ENCODE assay signal across 15 mouse cellular contexts in the genomic region with DNA sequence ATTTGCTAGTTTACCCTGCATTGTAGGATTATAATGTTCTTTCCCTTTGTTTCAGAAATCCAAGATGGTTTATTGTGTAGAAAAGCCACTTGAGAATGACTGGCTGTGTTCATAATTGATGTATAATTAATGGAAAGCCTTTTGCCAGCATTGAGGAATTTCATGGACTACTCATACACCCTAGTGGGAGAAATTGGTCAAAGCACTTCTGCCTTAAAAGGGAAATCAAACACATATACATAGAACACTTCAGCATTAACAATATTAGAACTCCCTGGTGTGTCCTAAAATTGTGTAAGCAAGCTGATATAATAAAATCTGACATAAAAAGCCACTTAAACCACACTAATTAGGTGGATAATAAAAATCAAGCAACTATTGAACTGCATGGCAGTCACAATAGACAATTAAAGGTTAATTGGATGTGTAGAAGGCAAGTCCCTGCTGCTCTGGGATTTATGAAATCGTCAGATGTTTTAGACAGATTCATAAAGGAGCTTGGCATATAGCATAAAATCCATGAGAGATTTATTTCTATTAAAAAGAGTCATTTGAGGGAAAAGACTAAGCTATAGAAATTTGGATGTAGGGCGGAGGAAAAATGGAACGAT.
DNase-seq lines count a peak whose midpoint lies in the region; ATAC-seq lines count a peak whose summit lies in the region.
"Had no signal": no experiment of that assay in that cellular context is flagged by ENCODE, and none has a peak within 500 bp of the region (broad histone marks: within the 10 kb centered on the region; RNA-seq: fewer than 3 reads in every experiment).

No protein-coding gene starts in this region.

- no peak overlapping the region for H3K4me2 ChIP-seq in forebrain, embryonic 13.5 days
- H3K4me2 ChIP-seq in forebrain, embryonic 11.5 days (ENCODE audit: low read depth, low read length, severe bottlenecking): no peak overlapping the region
- no peak overlapping the region for H3K4me2 ChIP-seq in forebrain, embryonic 14.5 days (ENCODE audit: low read length)
- H3K4me2 ChIP-seq in midbrain, embryonic 16.5 days (ENCODE audit: low read length): no peak overlapping the region
- H3K4me2 ChIP-seq in kidney, embryonic 15.5 days: no peak overlapping the region
- H3K4me2 ChIP-seq: heart, embryonic 15.5 days had no signal

- H3K9ac ChIP-seq in forebrain, embryonic 13.5 days: no peak overlapping the region
- H3K9ac ChIP-seq in forebrain, embryonic 11.5 days (ENCODE audit: low read length): no peak overlapping the region
- no peak overlapping the region for H3K9ac ChIP-seq in forebrain, embryonic 14.5 days (ENCODE audit: low read length)
- no peak overlapping the region for H3K9ac ChIP-seq in midbrain, embryonic 16.5 days (ENCODE audit: low read depth, low read length)
- no peak overlapping the region for H3K9ac ChIP-seq in kidney, embryonic 15.5 days
- H3K9ac ChIP-seq: heart, embryonic 15.5 days; liver, embryonic 14.5 days had no signal

- no peak overlapping the region for H3K4me3 ChIP-seq in forebrain, embryonic 13.5 days
- H3K4me3 ChIP-seq in forebrain, embryonic 11.5 days (ENCODE audit: low read depth, low read length): no peak overlapping the region
- no peak overlapping the region for H3K4me3 ChIP-seq in forebrain, embryonic 14.5 days (ENCODE audit: low read depth, low read length)
- no peak overlapping the region for H3K4me3 ChIP-seq in midbrain, embryonic 16.5 days (ENCODE audit: low read depth, low read length)
- no peak overlapping the region for H3K4me3 ChIP-seq in kidney, embryonic 15.5 days (replicated peaks)
- H3K4me3 ChIP-seq: heart, embryonic 15.5 days had no signal

- WGBS in forebrain, embryonic 13.5 days: 57% methylated on average over 3 of the region's 3 CpGs
- 75% methylated on average over 3 of the region's 3 CpGs for WGBS in forebrain, embryonic 11.5 days
- WGBS in forebrain, embryonic 14.5 days: 52% methylated on average over 3 of the region's 3 CpGs
- WGBS in midbrain, embryonic 16.5 days: 75% methylated on average over 3 of the region's 3 CpGs
- 86% methylated on average over 3 of the region's 3 CpGs for WGBS in kidney, embryonic 15.5 days

- no peaks in the 10 kb centered on the region for H3K4me1 ChIP-seq in forebrain, embryonic 13.5 days
- H3K4me1 ChIP-seq in forebrain, embryonic 11.5 days (replicated peaks; ENCODE audit: control insufficient read depth, insufficient read depth, low read length): no peaks in the 10 kb centered on the region
- no peaks in the 10 kb centered on the region for H3K4me1 ChIP-seq in forebrain, embryonic 14.5 days (ENCODE audit: control insufficient read depth, insufficient read depth, low read length)
- no peaks in the 10 kb centered on the region for H3K4me1 ChIP-seq in midbrain, embryonic 16.5 days (ENCODE audit: control insufficient read depth, insufficient read depth, low read length)
- no peaks in the 10 kb centered on the region for H3K4me1 ChIP-seq in kidney, embryonic 15.5 days
- H3K4me1 ChIP-seq: heart, embryonic 15.5 days had no signal

- ATAC-seq in forebrain, embryonic 13.5 days: peak; percentile 89
- no peak; the same call in 1 of the 2 replicates for ATAC-seq in forebrain, embryonic 11.5 days (replicated peaks; ENCODE audit: low FRiP score)
- peak; percentile 73 for ATAC-seq in forebrain, embryonic 14.5 days
- ATAC-seq in midbrain, embryonic 16.5 days: peak; percentile 73; the same call in 1 of the 2 replicates
- no peak for ATAC-seq in kidney, embryonic 15.5 days (replicated peaks; ENCODE audit: low FRiP score)

- H3K27me3 ChIP-seq in forebrain, embryonic 13.5 days: no peaks in the 10 kb centered on the region
- no peaks in the 10 kb centered on the region for H3K27me3 ChIP-seq in forebrain, embryonic 11.5 days (ENCODE audit: control insufficient read depth, insufficient read depth, low read length)
- no peaks in the 10 kb centered on the region for H3K27me3 ChIP-seq in forebrain, embryonic 14.5 days (replicated peaks; ENCODE audit: control insufficient read depth, insufficient read depth, low read length)
- no peaks in the 10 kb centered on the region for H3K27me3 ChIP-seq in midbrain, embryonic 16.5 days (ENCODE audit: control insufficient read depth, insufficient read depth, low read depth, low read length)
- no peaks in the 10 kb centered on the region for H3K27me3 ChIP-seq in kidney, embryonic 15.5 days
- H3K27me3 ChIP-seq: heart, embryonic 15.5 days had no signal

- DNase-seq in forebrain, embryonic 11.5 days (ENCODE audit: low spot score): no peak
- peak; percentile 0 for DNase-seq in 416B (ENCODE audit: low read depth)
- DNase-seq in forebrain, embryonic 14.5 days (ENCODE audit: low spot score): peak; percentile 72
- no peak for DNase-seq in kidney, postnatal 25 days
- no peak for DNase-seq in right cerebral cortex, postnatal 25 days
- DNase-seq: adrenal gland, postnatal 10 days; gastrocnemius, postnatal 14 days; kidney, adult 18-20 months; thymus, adult 18-20 months had no signal

- no peak overlapping the region for H3K27ac ChIP-seq in forebrain, embryonic 13.5 days
- H3K27ac ChIP-seq in forebrain, embryonic 11.5 days (ENCODE audit: low read depth, low read length): no peak overlapping the region
- H3K27ac ChIP-seq in forebrain, embryonic 14.5 days (ENCODE audit: low read depth, low read length): no peak overlapping the region
- H3K27ac ChIP-seq in midbrain, embryonic 16.5 days (ENCODE audit: low read length): no peak overlapping the region
- H3K27ac ChIP-seq in kidney, embryonic 15.5 days: no peak overlapping the region
- H3K27ac ChIP-seq: heart, embryonic 15.5 days; liver, embryonic 14.5 days; macrophage had no signal

- no peaks in the 10 kb centered on the region for H3K36me3 ChIP-seq in forebrain, embryonic 13.5 days (ENCODE audit: poor library complexity, severe bottlenecking)
- no peaks in the 10 kb centered on the region for H3K36me3 ChIP-seq in forebrain, embryonic 11.5 days (ENCODE audit: control insufficient read depth, insufficient read depth, low read length)
- no peaks in the 10 kb centered on the region for H3K36me3 ChIP-seq in forebrain, embryonic 14.5 days (ENCODE audit: control insufficient read depth, insufficient read depth, low read length)
- no peaks in the 10 kb centered on the region for H3K36me3 ChIP-seq in midbrain, embryonic 16.5 days (ENCODE audit: control insufficient read depth, insufficient read depth, low read length)
- no peaks in the 10 kb centered on the region for H3K36me3 ChIP-seq in kidney, embryonic 15.5 days
- H3K36me3 ChIP-seq: heart, embryonic 15.5 days had no signal

- H3K9me3 ChIP-seq in forebrain, embryonic 13.5 days (replicated peaks): no peaks in the 10 kb centered on the region
- H3K9me3 ChIP-seq in forebrain, embryonic 11.5 days (ENCODE audit: control insufficient read depth, low read length): no peaks in the 10 kb centered on the region
- no peaks in the 10 kb centered on the region for H3K9me3 ChIP-seq in forebrain, embryonic 14.5 days (replicated peaks; ENCODE audit: control insufficient read depth, low read length)
- no peaks in the 10 kb centered on the region for H3K9me3 ChIP-seq in midbrain, embryonic 16.5 days (replicated peaks; ENCODE audit: control insufficient read depth, low read length, poor library complexity, severe bottlenecking)
- H3K9me3 ChIP-seq in kidney, embryonic 15.5 days (replicated peaks): no peaks in the 10 kb centered on the region
- H3K9me3 ChIP-seq: heart, embryonic 15.5 days had no signal

Comparison
In these comparisons a context has a peak if more than half of its experiments do, and no peak if none do; other contexts are left out.
1. ATAC-seq: peak in forebrain, embryonic 13.5 days (single experiment), forebrain, embryonic 14.5 days (single experiment) and midbrain, embryonic 16.5 days (single experiment); none in forebrain, embryonic 11.5 days (single experiment) and kidney, embryonic 15.5 days (single experiment).
2. DNase-seq: peak in 416B (single experiment) and forebrain, embryonic 14.5 days (single experiment); none in forebrain, embryonic 11.5 days (single experiment), kidney, postnatal 25 days (0 of 2) and right cerebral cortex, postnatal 25 days (single experiment).